Mouse (Mus musculus) ovary, adult 2 months (tissue): Measurements from ENCODE around the gene Usp33. TPM values are rescaled to one million over a fixed set of nuclear protein-coding genes. Genes with fewer than 3 reads are reported as not detected.

Source experiments
- polyA plus RNA-seq: library from polyadenylated mRNA; depleted of rRNA; stranded (reverse); fragments of >200 nt; gene quantifications from 2 replicates; pipeline ENCODE4 v1.2.3, GENCODE M21; 2012; rRNA removed

Gene Usp33
- polyA plus RNA-seq, result 22.0 and 24.5 TPM in 2 replicates

DNA sequence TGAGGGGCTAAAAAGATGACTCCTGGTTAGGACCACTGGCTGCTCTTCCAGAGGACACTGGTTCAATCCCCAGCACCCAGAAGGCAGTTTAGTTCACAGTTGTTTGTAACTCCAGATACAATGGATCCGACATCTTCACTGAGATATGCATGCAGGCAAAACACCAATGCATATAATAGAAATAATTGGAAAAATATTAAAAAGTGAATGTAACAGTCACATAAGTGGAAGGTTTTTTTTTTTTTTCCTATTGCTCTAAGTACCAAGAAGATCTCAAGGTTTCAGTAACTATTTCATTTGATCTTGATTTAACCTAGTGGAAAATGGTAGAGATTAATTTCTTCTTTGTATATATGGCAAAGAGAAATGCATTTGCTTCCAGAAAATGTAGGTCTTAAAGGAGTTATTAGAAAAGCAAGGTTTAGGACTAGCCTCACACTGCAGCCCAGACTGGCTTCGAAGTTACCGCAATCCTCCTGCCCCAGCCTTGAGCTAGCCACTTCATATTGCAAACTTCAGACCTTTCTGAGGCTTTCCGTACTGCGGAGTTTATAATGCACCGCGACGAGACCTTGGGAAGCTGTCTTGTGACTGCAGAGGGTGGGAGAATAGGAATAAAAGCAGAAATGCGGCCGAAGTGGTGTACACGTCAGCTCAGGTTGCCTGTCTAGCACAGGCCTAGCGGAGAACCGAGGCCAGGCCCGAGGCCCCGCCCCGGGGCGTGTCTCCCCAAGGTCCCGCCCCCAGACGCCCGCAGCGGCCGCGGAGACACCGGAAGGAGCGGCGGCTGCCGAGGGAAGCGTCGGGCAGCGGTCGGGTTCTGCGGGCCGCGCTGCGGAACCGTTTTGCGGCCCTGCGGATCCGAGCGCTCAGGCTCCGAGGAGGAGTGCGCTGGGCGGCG lies at the start of gene Usp33:
Usp33 (plus strand) TSS at position 747 of the 901 bp plus-strand sequence.

GRCm38 (mm10) chr3:152339862-152340557 lies 6.3 kb upstream of the Usp33 start, which contains the start of gene Miga1:
Gene Miga1, minus strand, starts transcription at chr3:152340407.

GRCm38 (mm10) chr3:152395350-152396277 lies 49.3 kb downstream of the Usp33 start, which contains the start of gene Zzz3:
Gene Zzz3, plus strand, starts transcription at chr3:152395473.

Other genes with a start within 250 kb of the Usp33 start
- gene Gipc2, start 180.2 kb upstream of the Usp33 start, polyA plus RNA-seq, result 0.60 and 0.75 TPM in 2 replicates
- 4.9 and 5.3 TPM in 2 replicates for gene Dnajb4, start 136.2 kb upstream of the Usp33 start, polyA plus RNA-seq
- 79.3 and 88.0 TPM in 2 replicates for gene Fubp1, start 136.1 kb upstream of the Usp33 start, polyA plus RNA-seq
- 0.08 TPM in 1 of 2 replicates, not detected in the other for gene Nexn, start 80.1 kb upstream of the Usp33 start, polyA plus RNA-seq
- gene Miga1, start 6.1 kb upstream of the Usp33 start, polyA plus RNA-seq, result 11.0 and 13.1 TPM in 2 replicates
- 27.6 and 35.6 TPM in 2 replicates for gene Zzz3, start 49.0 kb downstream of the Usp33 start, polyA plus RNA-seq